Mouse (Mus musculus) myocyte (in vitro differentiated cells): ENCODE results near the gene Cldn10. TPM values are rescaled to one million over a fixed set of nuclear protein-coding genes. Genes with fewer than 3 reads are reported as not detected.

Experiments
- H3K27me3 ChIP-seq: one replicate; pipeline ENCODE4 v1.6.1; 2011; ENCODE audit not compliant: control insufficient read depth, insufficient read depth, insufficient read length
- H3K36me3 ChIP-seq: one replicate; pipeline ENCODE4 v1.6.1; 2011; ENCODE audit not compliant: control insufficient read depth, insufficient read depth
- H3K4me2 ChIP-seq: one replicate; pipeline ENCODE4 v1.6.1; 2011; ENCODE audit warnings: low read depth, control low read depth
- H3K4me3 ChIP-seq: one replicate; pipeline ENCODE4 v1.5.1; 2011; ENCODE audit warnings: mild to moderate bottlenecking, control low read depth, moderate library complexity
- H3K79me2 ChIP-seq: one replicate; pipeline ENCODE4 v1.6.1; 2011; ENCODE audit not compliant: control insufficient read depth, insufficient read depth
- H3ac ChIP-seq: one replicate; pipeline ENCODE4 v1.6.1; 2011; ENCODE audit not compliant: control insufficient read depth, insufficient read length
- CEBPB ChIP-seq: IDR thresholded peaks from 2 replicates; pipeline ENCODE4 v1.6.1; 2011; ENCODE audit warnings: mild to moderate bottlenecking, moderate library complexity; ENCODE audit not compliant: poor library complexity, insufficient read depth, severe bottlenecking
- E2F4 ChIP-seq: IDR thresholded peaks from one replicate; pipeline ENCODE4 v1.6.1; 2011; ENCODE audit warnings: mild to moderate bottlenecking, control low read depth, moderate library complexity; ENCODE audit not compliant: insufficient read depth
- MAX ChIP-seq: IDR thresholded peaks from one replicate; pipeline ENCODE4 v1.6.1; 2011; ENCODE audit warnings: low read depth, mild to moderate bottlenecking, control low read depth
- MYOD1 ChIP-seq, 3 experiments: IDR thresholded peaks; one replicate each; pipeline ENCODE4 v1.6.1; 2011; ENCODE audit warnings: control low read depth in 2 of 3, low read depth in 2 of 3, mild to moderate bottlenecking in 2 of 3, moderate library complexity in 1 of 3; ENCODE audit not compliant: insufficient read length in 2 of 3, control insufficient read depth in 1 of 3
- MYOG ChIP-seq, 3 experiments: IDR thresholded peaks; one replicate each; pipeline ENCODE4 v1.6.1; 2011; ENCODE audit warnings: control low read depth in 2 of 3, low read depth in 2 of 3, mild to moderate bottlenecking in 2 of 3; ENCODE audit not compliant: insufficient read length in 2 of 3, control insufficient read depth in 1 of 3, insufficient read depth in 1 of 3
- POLR2A ChIP-seq: IDR thresholded peaks from one replicate; pipeline ENCODE4 v1.6.1; 2011; ENCODE audit warnings: low read depth, mild to moderate bottlenecking, control low read depth, moderate library complexity; ENCODE audit not compliant: insufficient read length
- POLR2AphosphoS2 ChIP-seq: IDR thresholded peaks from one replicate; pipeline ENCODE4 v1.6.1; 2011; ENCODE audit warnings: low read depth, control low read depth; ENCODE audit not compliant: insufficient read length
- REST ChIP-seq: IDR thresholded peaks from one replicate; pipeline ENCODE4 v1.6.1; 2011; ENCODE audit warnings: mild to moderate bottlenecking, control low read depth, moderate library complexity; ENCODE audit not compliant: insufficient read depth, insufficient read length
- SRF ChIP-seq: IDR thresholded peaks from one replicate; pipeline ENCODE4 v1.6.1; 2011; ENCODE audit warnings: low read depth; ENCODE audit not compliant: control insufficient read depth, insufficient read length
- TCF12 ChIP-seq: IDR thresholded peaks from one replicate; pipeline ENCODE4 v1.6.1; 2011; ENCODE audit warnings: mild to moderate bottlenecking, control low read depth; ENCODE audit not compliant: poor library complexity, insufficient read depth, severe bottlenecking
- TCF3 ChIP-seq: IDR thresholded peaks from one replicate; pipeline ENCODE4 v1.6.1; 2011; ENCODE audit warnings: low read depth, control low read depth; ENCODE audit not compliant: insufficient read length
- USF1 ChIP-seq: IDR thresholded peaks from one replicate; pipeline ENCODE4 v1.6.1; 2011; ENCODE audit warnings: low read depth, mild to moderate bottlenecking, control low read depth, moderate library complexity
- polyA plus RNA-seq: library from polyadenylated mRNA; unstranded; fragments of >200 nt; fragmentation: generic; extraction: Trizol; gene quantifications from one replicate; pipeline ENCODE4 v1.2.1, GENCODE M21; 2012; ENCODE audit warnings: missing spikeins

Gene Cldn10
- polyA plus RNA-seq, 1 experiment, result not detected

GRCm38 (mm10) chr14:118783326-118783935 is 4.3 kb upstream of the Cldn10 start:
- peaks cover 8% of the 10 kb centered on the region for H3K27me3 ChIP-seq
- H3K36me3 ChIP-seq, result no peaks in the 10 kb centered on the region
- TF ChIP-seq USF1, result no peak
- no peak for TF ChIP-seq SRF
- no peak for TF ChIP-seq MYOG (IDR thresholded peaks at IDR 0.05; ENCODE audit: control insufficient read depth in 1 of 3, insufficient read depth in 1 of 3, insufficient read length in 2 of 3, low read depth in 2 of 3)
- no peak overlapping the region for H3K4me2 ChIP-seq
- no peak overlapping the region for H3K4me3 ChIP-seq
- H3K79me2 ChIP-seq, result no peaks in the 10 kb centered on the region
- no peak overlapping the region for H3ac ChIP-seq

- no peak overlapping the region for H3ac ChIP-seq
- no peak overlapping the region for H3K4me2 ChIP-seq
- H3K27me3 ChIP-seq, result no peaks in the 10 kb centered on the region
- TF ChIP-seq E2F4, result no peak
- no peaks in the 10 kb centered on the region for H3K79me2 ChIP-seq
- H3K36me3 ChIP-seq, result no peaks in the 10 kb centered on the region
- H3K4me3 ChIP-seq, result no peak overlapping the region
Observed at GRCm38 (mm10) chr14:118790217-118790616, 2.5 kb downstream of the Cldn10 start.

DNA sequence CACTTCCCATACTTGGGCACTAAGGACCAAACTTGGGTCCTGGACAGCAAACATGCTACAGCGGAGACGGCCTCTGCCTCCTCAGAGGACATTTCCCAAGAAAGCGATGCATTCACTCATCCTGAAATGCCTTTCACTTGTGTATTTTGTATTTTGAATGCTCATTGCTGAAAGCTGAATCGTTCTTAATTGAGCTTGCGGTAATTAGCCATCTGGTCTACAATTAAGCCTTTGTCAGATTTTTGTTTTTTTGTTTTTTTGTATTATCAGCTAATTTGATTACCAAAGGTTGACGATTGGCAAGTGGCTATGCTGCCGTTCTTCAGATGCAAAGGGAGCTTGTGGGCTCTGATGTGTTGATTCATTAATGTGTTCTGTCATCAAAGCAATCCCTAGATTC is 5.2 kb downstream of the Cldn10 start:
- Histone ChIP-seq H3K36me3 (no peaks in the 10 kb centered on the region), H3ac (no peak overlapping the region), H3K27me3 (no peaks in the 10 kb centered on the region), H3K4me2 (no peak overlapping the region), H3K4me3 (no peak overlapping the region), H3K79me2 (no peaks in the 10 kb centered on the region)
- no peak for TF ChIP-seq CEBPB
- TF ChIP-seq MYOD1 (IDR thresholded peaks at IDR 0.05; ENCODE audit: control insufficient read depth in 1 of 3, insufficient read length in 2 of 3, low read depth in 2 of 3), result no peak
- TF ChIP-seq POLR2A, result no peak
- no peak for TF ChIP-seq USF1

DNA sequence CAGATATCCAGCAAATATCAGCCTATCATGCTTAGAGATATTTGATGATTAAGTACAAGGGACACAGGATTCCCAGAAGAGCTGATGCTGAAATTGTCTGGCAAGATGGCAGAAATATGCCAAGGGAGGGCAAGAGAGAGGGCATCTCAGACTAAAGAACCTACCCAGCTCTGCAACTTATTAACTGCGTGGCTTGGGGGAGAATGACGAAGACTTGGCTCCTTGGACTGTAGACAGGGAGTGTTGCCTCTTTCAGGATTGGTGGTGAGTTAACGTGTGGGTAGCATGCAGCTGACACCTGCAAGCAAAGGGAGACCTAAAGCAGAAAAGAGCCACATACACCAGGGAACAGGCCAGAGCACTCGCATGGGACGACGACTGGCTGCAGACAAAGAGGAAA is 5.7 kb downstream of the Cldn10 start:
- Histone ChIP-seq H3K27me3 (no peaks in the 10 kb centered on the region), H3K36me3 (no peaks in the 10 kb centered on the region), H3K79me2 (no peaks in the 10 kb centered on the region), H3ac (no peak overlapping the region), H3K4me2 (no peak overlapping the region), H3K4me3 (no peak overlapping the region)
- TF ChIP-seq SRF, result no peak
- TF ChIP-seq E2F4, result no peak
- TF ChIP-seq MAX, result no peak
- TF ChIP-seq MYOG (IDR thresholded peaks at IDR 0.05; ENCODE audit: control insufficient read depth in 1 of 3, insufficient read depth in 1 of 3, insufficient read length in 2 of 3, low read depth in 2 of 3), result no peak
- no peak for TF ChIP-seq POLR2A
- no peak for TF ChIP-seq MYOD1 (IDR thresholded peaks at IDR 0.05; ENCODE audit: control insufficient read depth in 1 of 3, insufficient read length in 2 of 3, low read depth in 2 of 3)
- TF ChIP-seq USF1, result no peak
- no peak for TF ChIP-seq TCF12
- no peak for TF ChIP-seq REST
- no peak for TF ChIP-seq TCF3
- TF ChIP-seq CEBPB, result no peak
- no peak for TF ChIP-seq POLR2AphosphoS2

GRCm38 (mm10) chr14:118794196-118794595 is 6.5 kb downstream of the Cldn10 start:
- Histone ChIP-seq H3K4me3 (no peak overlapping the region), H3K36me3 (no peaks in the 10 kb centered on the region), H3K27me3 (no peaks in the 10 kb centered on the region), H3ac (no peak overlapping the region), H3K79me2 (no peaks in the 10 kb centered on the region), H3K4me2 (no peak overlapping the region)
- no peak for TF ChIP-seq TCF12
- no peak for TF ChIP-seq POLR2AphosphoS2

GRCm38 (mm10) chr14:118794893-118795292 is 7.2 kb downstream of the Cldn10 start:
- no peak overlapping the region for H3K4me3 ChIP-seq
- H3K27me3 ChIP-seq, result no peaks in the 10 kb centered on the region
- TF ChIP-seq USF1 (no peak), TCF3 (no peak), MYOD1 (IDR thresholded peaks at IDR 0.05; ENCODE audit: control insufficient read depth in 1 of 3, insufficient read length in 2 of 3, low read depth in 2 of 3) (no peak), CEBPB (no peak), TCF12 (no peak), MYOG (IDR thresholded peaks at IDR 0.05; ENCODE audit: control insufficient read depth in 1 of 3, insufficient read depth in 1 of 3, insufficient read length in 2 of 3, low read depth in 2 of 3) (no peak), E2F4 (no peak), REST (no peak), POLR2A (no peak), MAX (no peak), POLR2AphosphoS2 (no peak), SRF (no peak)
- H3ac ChIP-seq, result no peak overlapping the region
- no peak overlapping the region for H3K4me2 ChIP-seq
- H3K79me2 ChIP-seq, result no peaks in the 10 kb centered on the region
- H3K36me3 ChIP-seq, result no peaks in the 10 kb centered on the region
